Mouse (Mus musculus): Measurements from ENCODE around the gene Mtx1.

DNA sequence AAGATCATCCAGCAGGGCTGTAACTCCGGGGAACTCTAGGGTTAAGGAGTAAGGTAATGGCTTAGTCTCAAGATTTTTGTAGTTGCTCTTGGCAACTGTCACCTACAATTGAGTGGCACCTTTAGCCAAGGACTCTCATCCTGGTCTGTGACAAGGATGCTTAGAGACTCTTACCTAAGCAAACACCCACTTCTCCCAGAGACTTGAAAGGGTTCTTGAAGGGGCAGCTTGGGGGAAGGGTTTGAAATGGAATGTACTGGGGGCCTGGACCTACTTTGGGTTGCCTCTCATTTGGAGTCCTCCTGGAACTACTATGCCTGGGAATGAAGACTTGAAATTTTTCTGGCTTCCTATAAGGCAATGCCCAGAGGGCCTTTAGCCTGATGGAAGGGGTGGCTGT is 8.6 kb downstream of the Mtx1 start:
- TF ChIP-seq POLR2A (IDR thresholded peaks at IDR 0.05; ENCODE audit: control insufficient read depth, low read depth, low read length) (no peak), CTCF (IDR thresholded peaks at IDR 0.05; ENCODE audit: control insufficient read depth, insufficient read depth, insufficient replicate concordance, low read depth, low read length) (no peak)
